Mouse (Mus musculus): ENCODE results near the gene Defb22. TPM values are rescaled to one million over a fixed set of nuclear protein-coding genes. Genes with fewer than 3 reads are reported as not detected.

The Defb22 gene
- polyA plus RNA-seq, 1 experiment from 2014 or later: not detected

DNA sequence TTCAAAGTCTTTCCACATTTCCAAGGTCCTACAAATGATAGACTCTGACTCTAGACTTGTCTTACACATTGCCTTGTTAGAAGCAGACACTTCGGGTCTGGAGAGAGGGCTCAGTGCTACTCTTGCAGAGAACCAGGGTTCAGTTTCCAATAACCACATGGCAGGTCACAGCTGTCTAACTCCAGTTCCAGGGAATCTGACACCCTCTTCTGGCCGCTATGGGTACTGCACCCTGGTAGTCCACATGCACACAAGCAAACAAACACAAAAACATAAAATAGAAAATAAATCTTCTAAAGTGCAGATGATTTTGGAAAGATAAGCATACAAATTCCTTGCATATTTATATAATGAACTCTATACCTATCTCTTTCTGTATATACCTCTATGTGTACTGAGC lies 2.9 kb downstream of the Defb22 start:
- Histone ChIP-seq H3K36me3 (ENCODE audit: control insufficient read depth, insufficient read depth) (no peaks in the 10 kb centered on the region), H3K4me1 (ENCODE audit: control insufficient read depth, insufficient read depth, low read length) (no peaks in the 10 kb centered on the region), H3K27me3 (ENCODE audit: control insufficient read depth, insufficient read depth, low read length) (no peaks in the 10 kb centered on the region), H3K9me3 (replicated peaks; ENCODE audit: control insufficient read depth, low read length) (peaks cover 3% of the 10 kb centered on the region; the same call in 1 of the 2 replicates), H3K27ac (ENCODE audit: low read length) (no peak overlapping the region), H3K4me3 (ENCODE audit: low read length) (no peak overlapping the region), H3K9ac (ENCODE audit: low read length) (no peak overlapping the region), H3K4me2 (ENCODE audit: low read depth, low read length) (no peak overlapping the region)
- 64% methylated on average over 2 of the region's 2 CpGs for WGBS
- no peak for ATAC-seq (replicated peaks; ENCODE audit: extremely low read depth, insufficient read depth, low FRiP score)

DNA sequence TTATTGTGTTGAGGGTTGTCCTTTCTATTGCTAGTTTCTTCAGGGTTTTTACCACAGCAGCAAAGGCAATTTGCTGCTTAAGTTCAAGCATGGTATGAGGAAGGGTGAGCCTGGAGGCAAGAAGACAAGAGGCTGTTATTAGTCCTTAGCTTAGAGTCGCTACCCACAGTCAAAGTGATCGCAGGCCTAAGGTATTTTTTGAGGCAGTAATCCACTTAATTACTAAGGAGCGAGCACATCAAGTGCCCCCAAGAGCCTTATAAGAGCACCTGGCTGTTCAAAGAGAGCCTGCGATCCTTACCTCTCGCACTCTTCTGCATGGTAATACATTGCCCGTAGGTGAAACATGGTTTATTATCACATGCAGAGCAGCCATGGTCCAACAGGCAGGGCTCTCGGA lies 8.2 kb downstream of the Defb22 start:
- Histone ChIP-seq H3K27me3 (ENCODE audit: control insufficient read depth, insufficient read depth, low read length) (no peaks in the 10 kb centered on the region), H3K4me2 (ENCODE audit: low read depth, low read length) (no peak overlapping the region), H3K4me1 (ENCODE audit: control insufficient read depth, insufficient read depth, low read length) (no peaks in the 10 kb centered on the region), H3K9ac (ENCODE audit: low read length) (no peak overlapping the region), H3K27ac (ENCODE audit: low read length) (no peak overlapping the region), H3K4me3 (ENCODE audit: low read length) (no peak overlapping the region), H3K36me3 (ENCODE audit: control insufficient read depth, insufficient read depth) (no peaks in the 10 kb centered on the region), H3K9me3 (replicated peaks; ENCODE audit: control insufficient read depth, low read length) (no peaks in the 10 kb centered on the region; the same call in 1 of the 2 replicates)
- no peak for ATAC-seq (replicated peaks; ENCODE audit: extremely low read depth, insufficient read depth, low FRiP score)
- WGBS: 83% methylated on average over 7 of the region's 7 CpGs

DNA sequence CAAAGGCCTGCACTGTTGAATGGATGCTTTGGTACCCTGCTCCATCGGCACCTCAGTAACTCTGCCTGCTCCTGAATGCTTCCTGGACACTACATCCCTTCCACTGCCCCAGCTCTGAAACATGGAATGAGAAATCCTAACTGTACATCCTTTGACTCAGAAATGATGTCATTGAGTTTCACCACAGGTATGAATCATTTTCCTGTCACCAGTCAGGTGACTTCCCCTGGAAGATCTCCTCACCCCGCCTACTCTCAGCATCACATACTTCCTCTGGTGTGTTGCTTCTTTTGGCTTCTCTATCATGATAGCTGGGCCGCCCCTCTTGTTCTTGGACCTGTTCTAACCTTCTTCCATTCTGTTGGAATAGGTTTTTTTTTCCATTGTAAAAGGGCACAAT lies 9.1 kb downstream of the Defb22 start:
- ATAC-seq (replicated peaks; ENCODE audit: extremely low read depth, insufficient read depth, low FRiP score): no peak
- no peak overlapping the region for H3K4me2 ChIP-seq (ENCODE audit: low read depth, low read length)
- no peaks in the 10 kb centered on the region; the same call in 1 of the 2 replicates for H3K9me3 ChIP-seq (replicated peaks; ENCODE audit: control insufficient read depth, low read length)
- WGBS: 71% methylated on average over 3 of the region's 3 CpGs
- no peak overlapping the region for H3K4me3 ChIP-seq (ENCODE audit: low read length)
- H3K4me1 ChIP-seq (ENCODE audit: control insufficient read depth, insufficient read depth, low read length): no peaks in the 10 kb centered on the region
- H3K36me3 ChIP-seq (ENCODE audit: control insufficient read depth, insufficient read depth): no peaks in the 10 kb centered on the region
- H3K27ac ChIP-seq (ENCODE audit: low read length): no peak overlapping the region
- H3K27me3 ChIP-seq (ENCODE audit: control insufficient read depth, insufficient read depth, low read length): no peaks in the 10 kb centered on the region
- no peak overlapping the region for H3K9ac ChIP-seq (ENCODE audit: low read length)

DNA sequence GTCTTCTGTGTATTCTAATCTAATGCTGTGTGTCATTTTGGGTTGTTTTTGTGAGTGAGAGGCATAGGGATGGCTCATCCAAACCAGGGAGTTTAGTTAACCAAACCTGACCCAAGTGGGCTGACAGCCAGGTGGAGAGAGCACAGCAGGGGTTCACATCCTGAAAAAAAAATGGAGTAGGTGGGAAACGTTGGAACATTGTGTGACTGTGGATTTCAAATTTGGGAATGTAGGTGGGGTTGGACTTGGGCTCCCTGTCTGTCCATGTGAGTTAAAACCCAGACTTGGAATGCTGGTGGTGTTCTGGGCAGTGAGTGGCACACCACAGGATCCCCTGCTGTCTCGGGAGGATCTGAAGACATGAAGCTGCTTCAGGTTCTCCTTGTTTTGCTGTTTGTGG lies 13.2 kb downstream of the Defb22 start, which contains the start of gene Defb20:
Gene Defb20, plus strand, starts transcription at position 301 of the 400 bp plus-strand sequence.
- Histone ChIP-seq H3K4me2 (ENCODE audit: low read depth, low read length) (no peak within 1 kb of the TSS), H3K9ac (ENCODE audit: low read length) (no peak within 1 kb of the TSS), H3K27me3 (ENCODE audit: control insufficient read depth, insufficient read depth, low read length) (no peaks in the 10 kb centered on the region), H3K9me3 (replicated peaks; ENCODE audit: control insufficient read depth, low read length) (no peaks in the 10 kb centered on the region; the same call in 1 of the 2 replicates), H3K27ac (ENCODE audit: low read length) (no peak within 1 kb of the TSS), H3K4me1 (ENCODE audit: control insufficient read depth, insufficient read depth, low read length) (no peaks in the 10 kb centered on the region), H3K4me3 (ENCODE audit: low read length) (no peak within 1 kb of the TSS), H3K36me3 (ENCODE audit: control insufficient read depth, insufficient read depth) (no peaks in the 10 kb centered on the region)
- no peak for ATAC-seq (replicated peaks; ENCODE audit: extremely low read depth, insufficient read depth, low FRiP score)
- WGBS: 48% methylated on average over 2 of the region's 2 CpGs

DNA sequence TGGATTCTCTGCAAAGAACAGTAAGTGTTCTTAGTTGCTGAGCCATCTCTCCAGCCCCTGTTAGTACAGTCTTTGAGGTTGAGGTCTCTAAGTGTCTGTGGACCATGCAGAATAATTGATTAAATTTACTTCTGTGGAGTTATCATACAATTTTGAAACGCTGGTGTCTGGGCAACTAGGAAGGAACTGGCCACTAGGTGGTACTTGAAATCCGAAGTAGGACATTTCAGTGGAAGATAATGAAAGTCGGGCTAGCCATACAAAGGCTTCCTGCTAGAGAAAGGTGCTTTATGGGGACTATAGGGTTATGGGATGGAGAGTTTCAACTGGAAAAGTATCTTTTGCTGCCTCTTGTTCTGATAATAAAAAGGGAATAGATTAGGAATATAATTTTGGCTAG lies 17.5 kb downstream of the Defb22 start:
- no peak overlapping the region for H3K4me3 ChIP-seq (ENCODE audit: low read length)
- WGBS: 14% methylated on average over 3 of the region's 3 CpGs
- H3K4me1 ChIP-seq (ENCODE audit: control insufficient read depth, insufficient read depth, low read length): no peaks in the 10 kb centered on the region
- H3K36me3 ChIP-seq (ENCODE audit: control insufficient read depth, insufficient read depth): no peaks in the 10 kb centered on the region
- H3K9me3 ChIP-seq (replicated peaks; ENCODE audit: control insufficient read depth, low read length): no peaks in the 10 kb centered on the region
- no peaks in the 10 kb centered on the region for H3K27me3 ChIP-seq (ENCODE audit: control insufficient read depth, insufficient read depth, low read length)
- no peak for ATAC-seq (replicated peaks; ENCODE audit: extremely low read depth, insufficient read depth, low FRiP score)
- no peak overlapping the region for H3K9ac ChIP-seq (ENCODE audit: low read length)
- H3K27ac ChIP-seq (ENCODE audit: low read length): no peak overlapping the region
- no peak overlapping the region for H3K4me2 ChIP-seq (ENCODE audit: low read depth, low read length)

DNA sequence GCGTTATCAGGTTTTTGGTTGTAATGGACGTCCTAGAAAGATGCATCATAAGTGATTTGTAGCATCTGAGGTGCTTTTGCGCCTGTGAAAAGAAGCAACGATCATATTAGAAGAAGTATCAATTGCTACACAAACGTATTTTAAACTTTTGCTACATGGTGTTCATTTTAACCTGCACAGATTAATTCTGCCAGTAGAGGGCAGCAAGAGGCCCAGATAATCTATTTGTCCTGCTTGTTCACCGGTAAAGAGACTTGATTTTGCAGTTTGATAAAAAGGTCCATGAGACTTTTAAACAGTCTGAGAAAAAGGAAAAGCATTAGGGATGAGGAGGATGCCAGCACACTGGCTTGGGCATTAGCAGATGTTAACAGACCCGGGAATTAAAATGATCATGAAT lies 19.0 kb downstream of the Defb22 start:
- H3K27me3 ChIP-seq (ENCODE audit: control insufficient read depth, insufficient read depth, low read length): no peaks in the 10 kb centered on the region
- no peak overlapping the region for H3K27ac ChIP-seq (ENCODE audit: low read length)
- no peaks in the 10 kb centered on the region for H3K9me3 ChIP-seq (replicated peaks; ENCODE audit: control insufficient read depth, low read length)
- H3K4me1 ChIP-seq (ENCODE audit: control insufficient read depth, insufficient read depth, low read length): no peaks in the 10 kb centered on the region
- H3K36me3 ChIP-seq (ENCODE audit: control insufficient read depth, insufficient read depth): no peaks in the 10 kb centered on the region
- H3K9ac ChIP-seq (ENCODE audit: low read length): no peak overlapping the region
- H3K4me3 ChIP-seq (ENCODE audit: low read length): no peak overlapping the region
- no peak for ATAC-seq (replicated peaks; ENCODE audit: extremely low read depth, insufficient read depth, low FRiP score)
- H3K4me2 ChIP-seq (ENCODE audit: low read depth, low read length): no peak overlapping the region
- 29% methylated on average over 7 of the region's 7 CpGs for WGBS

DNA sequence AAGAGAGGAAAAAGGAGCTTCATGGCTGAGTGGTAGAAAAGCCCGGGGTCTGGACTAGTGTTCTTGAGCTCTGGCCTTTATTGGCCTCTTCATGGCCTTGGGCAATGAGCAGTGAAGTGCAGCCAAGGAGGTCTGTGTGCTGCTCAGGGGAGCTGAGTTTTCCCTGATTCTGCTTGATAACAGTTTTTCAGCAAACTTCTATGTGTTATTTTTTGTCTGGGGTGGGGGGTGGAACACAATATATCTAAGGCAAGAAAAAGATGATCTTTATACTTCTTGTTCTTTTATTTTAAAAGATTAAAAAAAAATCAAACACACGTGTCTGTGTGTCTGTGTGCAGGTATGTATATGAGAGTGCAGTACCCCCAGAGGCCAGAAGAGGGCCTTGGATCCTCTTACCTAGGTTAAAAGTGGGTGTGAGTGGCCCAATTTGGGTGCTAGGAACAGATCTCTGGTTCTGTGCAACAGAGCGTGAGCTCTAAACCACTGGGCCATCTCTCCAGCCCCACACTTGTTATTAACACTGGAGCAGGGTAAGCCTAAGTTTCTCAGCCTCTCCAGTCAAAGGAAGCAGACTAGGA lies 25.3 kb downstream of the Defb22 start, which contains the start of gene Defb23:
Gene Defb23, minus strand, starts transcription at position 51 of the 581 bp plus-strand sequence.
- Histone ChIP-seq H3K27me3 (ENCODE audit: control insufficient read depth, insufficient read depth, low read length) (no peaks in the 10 kb centered on the region), H3K36me3 (ENCODE audit: control insufficient read depth, insufficient read depth) (no peaks in the 10 kb centered on the region), H3K4me3 (ENCODE audit: low read length) (no peak within 1 kb of the TSS), H3K9ac (ENCODE audit: low read length) (no peak within 1 kb of the TSS), H3K4me2 (ENCODE audit: low read depth, low read length) (no peak within 1 kb of the TSS), H3K9me3 (replicated peaks; ENCODE audit: control insufficient read depth, low read length) (0 out of 2 replicates have a peak, but pooled peaks cover 3% of the 10 kb centered on the region), H3K27ac (ENCODE audit: low read length) (no peak within 1 kb of the TSS), H3K4me1 (ENCODE audit: control insufficient read depth, insufficient read depth, low read length) (no peaks in the 10 kb centered on the region)
- no peak for ATAC-seq (replicated peaks; ENCODE audit: extremely low read depth, insufficient read depth, low FRiP score)
- WGBS: 80% methylated on average over 3 of the region's 3 CpGs

DNA sequence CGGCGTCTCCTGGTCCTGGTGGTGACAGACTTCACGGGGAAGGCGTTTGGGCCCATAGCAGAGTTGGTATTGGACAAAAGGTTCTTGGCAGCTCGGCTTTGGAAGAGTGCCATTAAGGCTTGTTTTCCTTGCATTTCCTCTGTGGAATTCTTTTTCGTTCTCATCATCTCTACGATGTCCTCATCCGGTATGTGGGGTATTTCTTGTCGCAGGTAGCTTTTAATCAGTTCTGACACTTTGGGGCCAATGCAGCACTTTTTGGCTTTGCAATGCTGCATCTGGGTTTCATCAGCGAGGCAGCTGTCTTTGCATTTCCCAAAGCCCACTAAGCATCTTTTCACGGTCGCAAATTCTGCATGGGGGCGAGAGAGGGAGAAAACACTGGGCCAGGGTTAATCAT lies 30.7 kb downstream of the Defb22 start:
- Histone ChIP-seq H3K27ac (ENCODE audit: low read length) (no peak overlapping the region), H3K9ac (ENCODE audit: low read length) (no peak overlapping the region), H3K27me3 (ENCODE audit: control insufficient read depth, insufficient read depth, low read length) (no peaks in the 10 kb centered on the region), H3K4me3 (ENCODE audit: low read length) (no peak overlapping the region), H3K4me1 (ENCODE audit: control insufficient read depth, insufficient read depth, low read length) (no peaks in the 10 kb centered on the region), H3K36me3 (ENCODE audit: control insufficient read depth, insufficient read depth) (no peaks in the 10 kb centered on the region), H3K4me2 (ENCODE audit: low read depth, low read length) (no peak overlapping the region), H3K9me3 (replicated peaks; ENCODE audit: control insufficient read depth, low read length) (no peaks in the 10 kb centered on the region)
- no peak for ATAC-seq (replicated peaks; ENCODE audit: extremely low read depth, insufficient read depth, low FRiP score)
- WGBS: 56% methylated on average over 13 of the region's 13 CpGs

DNA sequence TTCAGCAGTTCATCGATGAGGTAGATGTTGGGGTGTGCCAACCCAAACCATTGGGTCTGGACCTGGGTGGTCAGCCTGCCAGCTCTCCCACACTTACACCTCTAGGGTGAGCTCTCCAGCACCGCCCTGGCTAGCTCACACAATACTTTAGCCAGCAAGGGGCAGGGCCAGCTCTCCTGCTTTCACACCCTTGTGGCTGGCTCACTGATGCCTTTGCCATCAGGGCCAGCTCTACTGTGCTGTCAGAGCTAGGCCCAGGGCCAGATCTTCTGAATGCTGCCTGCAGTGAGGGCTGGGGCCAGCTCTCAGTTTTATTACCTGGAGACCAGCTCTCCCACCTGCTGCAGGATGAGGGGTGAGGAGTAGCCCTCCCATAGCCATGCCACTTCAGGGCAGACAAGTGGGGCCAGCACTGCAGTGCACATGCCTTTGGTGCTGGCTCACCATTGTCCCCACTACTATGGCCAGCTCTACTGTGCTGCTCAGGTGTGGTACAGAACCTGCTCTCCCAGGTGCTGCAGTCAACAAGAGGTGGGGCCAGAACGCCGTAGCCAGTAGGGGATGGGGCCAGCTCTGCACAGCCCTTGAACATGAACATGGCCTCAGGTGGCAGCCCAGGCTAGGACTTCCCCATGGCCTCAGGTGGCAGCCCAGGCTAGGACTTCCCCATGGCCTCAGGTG lies 37.7 kb downstream of the Defb22 start:
- Histone ChIP-seq H3K4me1 (ENCODE audit: control insufficient read depth, insufficient read depth, low read length) (peaks cover 11% of the 10 kb centered on the region), H3K27me3 (ENCODE audit: control insufficient read depth, insufficient read depth, low read length) (no peaks in the 10 kb centered on the region), H3K36me3 (ENCODE audit: control insufficient read depth, insufficient read depth) (no peaks in the 10 kb centered on the region), H3K9ac (ENCODE audit: low read length) (no peak overlapping the region), H3K4me2 (ENCODE audit: low read depth, low read length) (no peak overlapping the region), H3K27ac (ENCODE audit: low read length) (no peak overlapping the region), H3K4me3 (ENCODE audit: low read length) (no peak overlapping the region), H3K9me3 (replicated peaks; ENCODE audit: control insufficient read depth, low read length) (no peaks in the 10 kb centered on the region)
- WGBS: 76% methylated on average over 4 of the region's 4 CpGs
- ATAC-seq (replicated peaks; ENCODE audit: extremely low read depth, insufficient read depth, low FRiP score): no peak

Data from heart, embryonic 16.5 days (tissue).